Comparison of ENCODE assay signal across 8 mouse cellular contexts in genomic region chr17:17373918-17374910, GRCm38 (mm10). TPM values are rescaled to one million over a fixed set of nuclear protein-coding genes. Genes with fewer than 3 reads are reported as not detected.
DNase-seq lines count a peak whose midpoint lies in the region; ATAC-seq and TF ChIP-seq lines count a peak whose summit lies in the region.

Gene Riok2, plus strand, starts transcription at chr17:17374309.

- no peaks in the 10 kb centered on the region for H3K9me3 ChIP-seq in erythroblast, embryonic 14.5 days (ENCODE audit: control insufficient read depth, low read length)
- no peaks in the 10 kb centered on the region for H3K9me3 ChIP-seq in heart, embryonic 11.5 days (replicated peaks; ENCODE audit: control insufficient read depth, low read length)
- no peaks in the 10 kb centered on the region for H3K9me3 ChIP-seq in kidney, embryonic 16.5 days (ENCODE audit: low read length)

- H3K9ac ChIP-seq in heart, embryonic 11.5 days (ENCODE audit: low read depth, low read length) = peak within 1 kb of the TSS; percentile 87
- H3K9ac ChIP-seq in kidney, embryonic 16.5 days (replicated peaks; ENCODE audit: low read length) = peak within 1 kb of the TSS; percentile 86
- peak within 1 kb of the TSS; percentile 84 for H3K9ac ChIP-seq in liver, adult 2 months (ENCODE audit: low read depth, low read length)

- WGBS in heart, embryonic 11.5 days (ENCODE audit: insufficient replicate concordance) = under 1% methylated on average over 48 of the region's 48 CpGs
- WGBS in kidney, embryonic 16.5 days = under 1% methylated on average over 48 of the region's 48 CpGs
- WGBS in liver, adult 2 months = under 1% methylated on average over 48 of the region's 48 CpGs

- peak within 1 kb of the TSS; percentile 87 for H3K4me3 ChIP-seq in C2C12 (ENCODE audit: insufficient read depth, poor library complexity, severe bottlenecking)
- peak within 1 kb of the TSS; percentile 76 for H3K4me3 ChIP-seq in erythroblast, embryonic 14.5 days (replicated peaks)
- H3K4me3 ChIP-seq in heart, embryonic 11.5 days (ENCODE audit: low read depth, low read length) = peak within 1 kb of the TSS; percentile 67
- H3K4me3 ChIP-seq in kidney, embryonic 16.5 days (ENCODE audit: low read length) = peak within 1 kb of the TSS; percentile 77
- peak within 1 kb of the TSS; percentile 61 for H3K4me3 ChIP-seq in liver, adult 2 months (ENCODE audit: insufficient read depth, low read depth, low read length)
- peak within 1 kb of the TSS; percentile 87 for H3K4me3 ChIP-seq in myocyte

- DNase-seq in brain, embryonic 14.5 days (ENCODE audit: low read depth) = peak; percentile 99
- DNase-seq in liver, adult 2 months (ENCODE audit: extremely low read depth, low read depth, low spot score) = peak; percentile 98
- peak; percentile 99 for DNase-seq in splenic B cell, adult 2 months (ENCODE audit: low read depth, low spot score)

- H3K79me2 ChIP-seq in C2C12 (ENCODE audit: control insufficient read depth, insufficient read depth) = peaks cover 50% of the 10 kb centered on the region
- H3K79me2 ChIP-seq in liver, adult 2 months (ENCODE audit: control insufficient read depth, insufficient read depth, low read length) = no peaks in the 10 kb centered on the region; the same call in 1 of the 2 replicates
- peaks cover 48% of the 10 kb centered on the region for H3K79me2 ChIP-seq in myocyte (ENCODE audit: control insufficient read depth, insufficient read depth)

- peak; percentile 98 for ATAC-seq in heart, embryonic 11.5 days (replicated peaks; ENCODE audit: insufficient number of reproducible peaks, low FRiP score, low TSS enrichment)
- peak; percentile 99 for ATAC-seq in kidney, embryonic 16.5 days (ENCODE audit: low FRiP score, low TSS enrichment)

- peak within 1 kb of the TSS; percentile 87 for H3K27ac ChIP-seq in heart, embryonic 11.5 days (ENCODE audit: low read depth, low read length)
- H3K27ac ChIP-seq in kidney, embryonic 16.5 days (ENCODE audit: low read length) = peak within 1 kb of the TSS; percentile 92
- H3K27ac ChIP-seq in liver, adult 2 months (replicated peaks; ENCODE audit: insufficient read depth, low read depth, low read length) = peak within 1 kb of the TSS; percentile 80

- H3K4me1 ChIP-seq in erythroblast, embryonic 14.5 days (ENCODE audit: control insufficient read depth) = peaks cover 25% of the 10 kb centered on the region
- no peaks in the 10 kb centered on the region; the same call in 1 of the 2 replicates for H3K4me1 ChIP-seq in heart, embryonic 11.5 days (ENCODE audit: control insufficient read depth, insufficient read depth, low read length)
- H3K4me1 ChIP-seq in kidney, embryonic 16.5 days (ENCODE audit: insufficient read depth, low read length) = peaks cover 12% of the 10 kb centered on the region
- peaks cover 6% of the 10 kb centered on the region; the same call in 1 of the 2 replicates for H3K4me1 ChIP-seq in liver, adult 2 months (ENCODE audit: control insufficient read depth, insufficient read depth, low read length)

- peak within 1 kb of the TSS; percentile 81 for H3K4me2 ChIP-seq in heart, embryonic 11.5 days
- H3K4me2 ChIP-seq in kidney, embryonic 16.5 days (replicated peaks; ENCODE audit: low read depth, low read length) = peak within 1 kb of the TSS; percentile 83
- peak within 1 kb of the TSS; percentile 97 for H3K4me2 ChIP-seq in myocyte (ENCODE audit: low read depth)

- peaks cover 47% of the 10 kb centered on the region for H3K79me3 ChIP-seq in C2C12 (ENCODE audit: low read depth)

- no peak for TF ChIP-seq CTCF in C2C12 (IDR thresholded peaks at IDR 0.05; ENCODE audit: control insufficient read depth, insufficient read depth, insufficient read length)
- TF ChIP-seq CTCF in brain, embryonic 14.5 days (IDR thresholded peaks at IDR 0.05; ENCODE audit: borderline replicate concordance, extremely low read depth, insufficient read depth, insufficient read length) = no peak
- no peak for TF ChIP-seq CTCF in liver, adult 2 months (IDR thresholded peaks at IDR 0.05; ENCODE audit: low read depth, low read length)

- H3K36me3 ChIP-seq in C2C12 (ENCODE audit: control insufficient read depth, insufficient read depth) (peaks cover 25% of the 10 kb centered on the region), myocyte (ENCODE audit: control insufficient read depth, insufficient read depth) (peaks cover 5% of the 10 kb centered on the region)
- peaks cover 8% of the 10 kb centered on the region for H3K36me3 ChIP-seq in erythroblast, embryonic 14.5 days (ENCODE audit: control insufficient read depth)
- H3K36me3 ChIP-seq in heart, embryonic 11.5 days (ENCODE audit: control insufficient read depth, insufficient read depth, low read length) = peaks cover 6% of the 10 kb centered on the region; the same call in 1 of the 2 replicates
- peaks cover 15% of the 10 kb centered on the region for H3K36me3 ChIP-seq in kidney, embryonic 16.5 days (ENCODE audit: insufficient read depth, low read length)
- H3K36me3 ChIP-seq in liver, adult 2 months (ENCODE audit: control insufficient read depth, insufficient read depth, low read length) = peaks cover 9% of the 10 kb centered on the region
- no peaks in the 10 kb centered on the region; the same call in 1 of the 2 replicates for H3K36me3 ChIP-seq in splenic B cell, adult 2 months (ENCODE audit: control insufficient read depth, insufficient read depth, low read length, poor library complexity, severe bottlenecking)

- no peaks in the 10 kb centered on the region for H3K27me3 ChIP-seq in C2C12 (ENCODE audit: control insufficient read depth, insufficient read depth, insufficient read length)
- no peaks in the 10 kb centered on the region for H3K27me3 ChIP-seq in erythroblast, embryonic 14.5 days (ENCODE audit: control insufficient read depth)
- no peaks in the 10 kb centered on the region for H3K27me3 ChIP-seq in heart, embryonic 11.5 days (ENCODE audit: control insufficient read depth, insufficient read depth, low read length)
- H3K27me3 ChIP-seq in kidney, embryonic 16.5 days (ENCODE audit: insufficient read depth, low read length) = no peaks in the 10 kb centered on the region
- no peaks in the 10 kb centered on the region for H3K27me3 ChIP-seq in liver, adult 2 months (ENCODE audit: control insufficient read depth, insufficient read depth, low read length)
- H3K27me3 ChIP-seq in myocyte (ENCODE audit: control insufficient read depth, insufficient read depth, insufficient read length) = no peaks in the 10 kb centered on the region
- no peaks in the 10 kb centered on the region for H3K27me3 ChIP-seq in splenic B cell, adult 2 months (ENCODE audit: control insufficient read depth, insufficient read depth, low read length, poor library complexity, severe bottlenecking)

- H3ac ChIP-seq in C2C12 (ENCODE audit: control insufficient read depth, insufficient read length, low read depth) (peak within 1 kb of the TSS; percentile 90), myocyte (ENCODE audit: control insufficient read depth, insufficient read length) (peak within 1 kb of the TSS; percentile 89)

- peak; percentile 58; the same call in 1 of the 2 replicates for TF ChIP-seq POLR2A in brain, embryonic 14.5 days (IDR thresholded peaks at IDR 0.05; ENCODE audit: borderline replicate concordance, extremely low read depth, insufficient read depth, insufficient read length, poor library complexity, severe bottlenecking)
- peak; percentile 80 for TF ChIP-seq POLR2A in liver, adult 2 months (IDR thresholded peaks at IDR 0.05; ENCODE audit: extremely low read depth, insufficient read depth, low read length)
- TF ChIP-seq POLR2A in myocyte (IDR thresholded peaks at IDR 0.05; ENCODE audit: insufficient read length, low read depth) = peak; percentile 92

TF ChIP-seq in C2C12, 6 proteins besides CTCF, POLR2A, EP300 and RAD21:
- no peak for TF ChIP-seq FOSL1 (IDR thresholded peaks at IDR 0.05; ENCODE audit: insufficient read depth, low read length, poor library complexity, severe bottlenecking)
- TF ChIP-seq MAX (IDR thresholded peaks at IDR 0.05) = peak; percentile 99
- peak; percentile 78 for TF ChIP-seq USF1 (IDR thresholded peaks at IDR 0.05; ENCODE audit: low read depth)

TF ChIP-seq in myocyte, 11 proteins besides CTCF, POLR2A, EP300 and RAD21:
- TF ChIP-seq E2F4 (IDR thresholded peaks at IDR 0.05; ENCODE audit: insufficient read depth) (no peak), CEBPB (IDR thresholded peaks at IDR 0.05; ENCODE audit: insufficient read depth, poor library complexity, severe bottlenecking) (no peak), TCF12 (IDR thresholded peaks at IDR 0.05; ENCODE audit: insufficient read depth, poor library complexity, severe bottlenecking) (no peak), MAX (IDR thresholded peaks at IDR 0.05; ENCODE audit: low read depth) (peak; percentile 97), TCF3 (IDR thresholded peaks at IDR 0.05; ENCODE audit: insufficient read length, low read depth) (no peak), SRF (IDR thresholded peaks at IDR 0.05; ENCODE audit: control insufficient read depth, insufficient read length, low read depth) (no peak), USF1 (IDR thresholded peaks at IDR 0.05; ENCODE audit: low read depth) (peak; percentile 82), POLR2AphosphoS2 (IDR thresholded peaks at IDR 0.05; ENCODE audit: insufficient read length, low read depth) (peak; percentile 92), MYOG (IDR thresholded peaks at IDR 0.05; ENCODE audit: control insufficient read depth in 1 of 3, insufficient read depth in 1 of 3, insufficient read length in 2 of 3, low read depth in 2 of 3) (peak in 1 of 3 experiments; percentile 60), MYOD1 (IDR thresholded peaks at IDR 0.05; ENCODE audit: control insufficient read depth in 1 of 3, insufficient read length in 2 of 3, low read depth in 2 of 3) (peak in 1 of 3 experiments; percentile 31), REST (IDR thresholded peaks at IDR 0.05; ENCODE audit: insufficient read depth, insufficient read length) (no peak)

RNA-seq across cellular contexts. Expression of gene Riok2, which starts in this region (rescaled TPM):
- polyA plus RNA-seq in C2C12 (2012; fragmentation: generic; extraction: Trizol) (16.6 TPM), myocyte (2012; fragmentation: generic; extraction: Trizol) (13.3 TPM)
- 24.7 and 29.3 TPM in 2 replicates for polyA plus RNA-seq in brain, embryonic 14.5 days (2012; rRNA removed)
- 0.05 and 0.13 TPM in 2 replicates for polyA plus RNA-seq in erythroblast, embryonic 14.5 days (2012)
- polyA plus RNA-seq in heart, embryonic 11.5 days (2014; fragmentation: Nextera tagmentation; extraction: Ambion mirVana) = 24.1 and 25.3 TPM in 2 replicates
- polyA plus RNA-seq in kidney, embryonic 16.5 days (2015; fragmentation: Nextera tagmentation; extraction: Ambion mirVana) = 30.0 and 33.3 TPM in 2 replicates
- total RNA-seq in liver, adult 2 months (2014; rRNA removed) = 25.5 and 28.3 TPM in 2 replicates
- 5.3 and 6.0 TPM in 2 replicates for polyA plus RNA-seq in liver, adult 2 months (2012; rRNA removed)

Comparison
In these comparisons a context has a peak if more than half of its experiments do, and no peak if none do; other contexts are left out.
1. Peak in every context shown above with its lines: DNase-seq, ATAC-seq, H3K4me3 ChIP-seq and H3K27ac ChIP-seq.